Mouse (Mus musculus) c-Kit-negative CD71-positive TER-119-positive erythroid progenitor cells, embryonic 14.5 days (primary cell): ENCODE results near the gene Dnase2b.

Experiments
- DNase-seq: peaks from one replicate; pipeline ENCODE4 v3.0.0-alpha.2; 2013; ENCODE audit warnings: low read depth, low spot score

The Dnase2b gene

DNA sequence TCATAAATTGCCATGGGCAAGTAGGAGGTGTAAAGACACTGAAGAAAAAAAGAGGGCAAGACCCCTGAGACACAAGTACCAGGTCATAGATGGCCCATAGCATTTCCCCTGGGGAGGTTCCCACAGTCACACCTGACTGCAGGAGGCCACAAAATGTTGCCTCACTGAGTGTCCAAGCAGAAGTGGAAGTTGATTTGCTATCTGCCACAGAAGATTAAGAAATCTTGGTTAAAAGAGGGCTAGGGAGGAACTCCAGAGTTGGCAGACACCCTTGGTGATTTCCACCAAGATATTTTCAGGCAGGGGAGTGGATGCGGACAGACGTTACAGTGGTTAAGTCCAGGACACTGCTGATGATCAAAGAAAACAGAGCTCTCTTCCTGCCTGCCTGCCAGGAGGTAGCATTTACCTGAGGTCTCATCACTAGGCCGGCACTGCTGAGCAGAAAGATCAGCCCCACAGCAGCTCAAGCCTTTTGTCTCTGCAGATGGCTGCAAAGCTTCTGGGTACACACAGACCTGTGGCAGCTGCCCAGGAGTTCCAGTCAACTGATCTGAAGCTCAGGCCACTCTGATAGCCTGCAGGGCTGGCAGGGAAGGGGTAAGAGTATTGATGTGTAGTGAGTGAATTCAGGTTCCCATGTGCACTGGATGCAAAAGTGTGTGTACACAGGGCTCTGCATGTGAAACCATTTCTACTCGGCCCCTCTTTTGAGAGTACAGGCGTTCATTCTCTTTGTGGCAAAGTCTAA lies 1.3 kb upstream of the Dnase2b start:
- no peak for DNase-seq

- DNase-seq: no peak
Measured at GRCm38 (mm10) chr3:146611821-146612220, 3.6 kb downstream of the Dnase2b start.

GRCm38 (mm10) chr3:146611261-146611660 lies 4.1 kb downstream of the Dnase2b start:
- no peak for DNase-seq

- no peak for DNase-seq
Measured at GRCm38 (mm10) chr3:146610322-146610721, 5.1 kb downstream of the Dnase2b start.

DNA sequence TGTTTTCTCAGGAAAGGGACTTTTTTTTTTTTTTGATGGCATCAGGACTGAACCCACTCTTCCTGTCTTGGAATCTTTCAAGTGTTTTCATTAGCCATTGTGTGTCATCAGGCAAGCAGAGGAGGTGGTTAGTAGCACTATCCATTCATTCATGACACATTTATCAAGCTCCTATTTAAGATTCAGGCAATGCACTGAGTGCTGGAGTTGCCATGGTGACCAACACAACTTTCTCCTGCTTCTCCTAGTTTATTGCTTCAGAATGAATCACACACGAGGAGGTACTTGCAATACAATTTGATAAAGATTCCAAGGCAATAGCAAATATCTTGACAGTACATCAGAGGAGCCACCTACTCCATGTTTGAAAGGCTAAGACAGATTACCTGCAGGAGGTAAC lies 8.0 kb downstream of the Dnase2b start:
- no peak for DNase-seq

DNA sequence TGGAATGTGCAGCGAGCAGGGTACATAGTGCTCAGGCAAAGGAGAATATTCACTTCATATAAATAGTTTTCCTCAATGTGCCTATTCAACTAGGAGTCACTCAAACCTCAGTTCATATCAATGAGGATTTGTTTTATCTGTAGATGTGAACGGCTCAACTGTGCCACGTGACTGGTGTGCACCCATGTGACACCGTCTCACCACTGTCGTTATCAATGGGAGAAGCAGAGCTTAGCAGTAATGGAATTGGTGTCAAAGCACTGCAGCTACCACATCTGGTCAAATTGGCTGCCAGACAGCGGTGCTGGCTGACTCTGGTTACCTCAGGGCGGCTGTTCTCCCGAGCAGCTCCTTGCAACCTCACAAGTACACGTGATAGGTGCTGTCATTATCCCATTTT lies 10.7 kb downstream of the Dnase2b start:
- DNase-seq: no peak

GRCm38 (mm10) chr3:146602531-146602930 lies 12.9 kb downstream of the Dnase2b start:
- no peak for DNase-seq

DNA sequence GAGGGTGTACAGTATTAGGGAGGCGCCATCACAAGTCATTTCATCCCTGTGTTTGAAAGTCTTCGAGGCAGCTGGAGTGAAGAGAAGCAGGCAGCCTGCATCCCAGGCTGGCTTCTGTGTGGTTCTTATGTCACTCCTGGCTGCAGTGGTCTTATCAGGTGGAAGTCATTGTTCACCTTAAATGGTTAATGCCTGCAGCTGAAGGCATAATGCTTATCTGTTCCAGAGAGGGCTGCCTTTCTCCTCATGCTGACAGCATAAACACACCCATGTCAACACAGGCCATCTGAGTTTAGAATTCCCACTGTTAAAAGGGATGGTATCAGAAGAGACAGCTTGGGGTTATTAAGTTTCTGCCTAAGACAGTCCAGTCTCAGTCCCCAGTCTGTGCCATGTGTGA lies 14.2 kb downstream of the Dnase2b start:
- no peak for DNase-seq

DNA sequence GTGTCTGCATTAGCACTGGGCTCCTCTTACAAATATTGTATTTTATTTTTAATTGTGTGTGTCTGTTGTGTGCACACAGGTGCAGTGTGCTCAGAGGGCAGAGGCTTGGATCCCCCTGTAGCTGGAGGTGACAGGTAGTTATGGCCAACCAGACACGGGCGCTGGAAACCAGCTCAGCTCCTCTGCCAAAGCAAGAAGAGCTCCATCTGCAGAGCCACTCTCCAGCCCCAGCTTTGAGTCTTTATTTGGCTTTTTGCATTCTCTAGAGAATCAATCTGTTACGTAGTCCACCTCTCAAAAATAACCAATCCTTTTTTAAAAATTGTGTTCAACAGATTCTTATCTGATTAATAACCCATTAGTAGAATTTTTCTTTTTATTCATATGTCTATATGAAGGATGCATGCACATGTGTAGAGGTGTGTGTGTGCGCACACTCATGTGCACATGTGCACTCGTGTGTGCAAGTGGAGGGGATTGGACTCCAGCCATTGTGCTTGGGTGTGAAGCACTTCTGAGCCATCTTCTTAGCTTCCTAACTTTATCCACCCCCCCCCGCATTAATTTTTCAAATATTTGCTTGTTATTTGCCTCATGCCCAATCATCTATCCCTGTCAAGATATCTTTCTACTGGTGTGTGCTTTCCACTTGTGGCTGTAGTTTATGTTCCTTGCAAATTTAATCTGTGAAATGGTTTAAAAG lies 16.0 kb downstream of the Dnase2b start:
- DNase-seq: no peak

GRCm38 (mm10) chr3:146598411-146598810 lies 17.0 kb downstream of the Dnase2b start:
- DNase-seq: no peak

DNA sequence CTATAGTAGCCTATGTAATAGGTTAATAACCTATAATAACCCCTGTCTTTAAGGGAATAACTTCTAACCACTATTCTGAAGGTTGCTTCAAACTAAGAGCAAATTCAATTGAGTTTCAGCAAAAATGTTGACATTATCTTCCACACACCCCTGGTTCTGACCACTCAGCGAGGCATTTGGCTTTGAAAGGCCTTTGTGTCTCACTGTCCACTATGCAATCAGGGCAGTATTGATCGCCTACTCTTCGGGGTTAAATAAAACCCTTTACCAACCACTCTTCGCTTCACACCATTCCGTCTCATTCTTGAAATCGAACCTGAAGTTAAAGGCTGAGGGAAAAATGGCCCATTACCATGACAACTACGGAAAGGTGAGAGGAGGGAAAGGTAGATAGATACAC lies 18.5 kb downstream of the Dnase2b start:
- DNase-seq: no peak

- no peak for DNase-seq
Measured at GRCm38 (mm10) chr3:146596387-146596786, 19.0 kb downstream of the Dnase2b start.

- no peak for DNase-seq
Measured at GRCm38 (mm10) chr3:146595440-146595839, 20.0 kb downstream of the Dnase2b start.

GRCm38 (mm10) chr3:146591601-146592000 lies 23.8 kb downstream of the Dnase2b start:
- no peak for DNase-seq

- no peak for DNase-seq
Measured at GRCm38 (mm10) chr3:146591159-146591558, 24.2 kb downstream of the Dnase2b start.

DNA sequence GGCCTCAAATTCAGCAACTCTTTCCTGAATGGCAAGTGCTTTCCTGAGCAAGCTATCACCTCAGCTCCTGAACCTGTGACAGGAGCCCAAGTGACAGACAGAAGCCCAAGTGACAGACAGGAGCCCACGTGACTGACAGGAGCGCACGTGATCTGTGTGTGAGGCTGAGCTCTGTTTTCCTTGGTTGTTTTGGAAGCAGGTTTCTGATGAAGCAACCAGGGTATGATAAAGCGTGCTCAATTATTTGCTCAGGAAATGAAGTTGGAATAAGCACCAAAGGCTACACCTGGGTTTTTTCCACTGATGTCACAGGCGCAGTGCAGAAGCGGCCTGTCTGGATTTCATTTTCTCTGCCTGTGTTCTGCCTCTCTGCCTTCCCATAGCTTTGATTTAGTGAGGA lies 25.9 kb downstream of the Dnase2b start:
- no peak for DNase-seq

GRCm38 (mm10) chr3:146586616-146587015 lies 28.8 kb downstream of the Dnase2b start:
- no peak for DNase-seq

GRCm38 (mm10) chr3:146583908-146584307 lies 31.5 kb downstream of the Dnase2b start:
- no peak for DNase-seq

- DNase-seq: no peak
Measured at GRCm38 (mm10) chr3:146583478-146583877, 31.9 kb downstream of the Dnase2b start.

DNA sequence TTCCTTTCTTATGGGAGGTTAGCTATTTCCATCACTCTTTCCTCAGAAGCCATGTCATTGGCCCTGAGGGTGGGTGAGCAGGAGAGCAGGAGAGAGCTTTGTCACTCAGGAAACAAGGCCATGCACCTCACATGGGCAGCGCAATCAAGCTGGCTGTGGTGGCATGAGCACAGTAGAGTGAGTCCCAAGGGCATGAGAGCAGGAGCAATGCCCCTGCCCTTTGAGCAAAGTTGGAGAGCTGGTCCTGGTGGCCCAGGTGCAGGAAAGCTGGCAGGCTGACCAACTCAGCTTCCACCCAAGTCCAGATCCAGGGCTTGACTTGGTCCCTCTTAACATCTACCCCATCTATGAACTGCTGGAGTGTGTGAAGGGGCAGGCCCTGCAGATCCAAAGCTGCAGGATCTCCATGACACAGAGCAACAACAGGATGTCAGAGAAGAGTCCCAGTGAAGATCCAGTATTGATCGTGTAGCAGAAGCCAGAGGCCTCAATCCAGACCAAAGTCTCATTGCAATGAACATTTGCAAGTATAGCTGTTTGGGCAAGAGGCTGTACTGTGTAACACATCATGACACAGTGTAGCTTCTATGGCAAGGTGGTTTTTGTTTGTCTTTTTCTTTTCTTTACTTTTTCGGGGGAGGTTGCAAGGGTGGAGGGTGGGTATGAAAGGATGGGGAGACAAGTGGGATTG lies 35.2 kb downstream of the Dnase2b start:
- DNase-seq: no peak

DNA sequence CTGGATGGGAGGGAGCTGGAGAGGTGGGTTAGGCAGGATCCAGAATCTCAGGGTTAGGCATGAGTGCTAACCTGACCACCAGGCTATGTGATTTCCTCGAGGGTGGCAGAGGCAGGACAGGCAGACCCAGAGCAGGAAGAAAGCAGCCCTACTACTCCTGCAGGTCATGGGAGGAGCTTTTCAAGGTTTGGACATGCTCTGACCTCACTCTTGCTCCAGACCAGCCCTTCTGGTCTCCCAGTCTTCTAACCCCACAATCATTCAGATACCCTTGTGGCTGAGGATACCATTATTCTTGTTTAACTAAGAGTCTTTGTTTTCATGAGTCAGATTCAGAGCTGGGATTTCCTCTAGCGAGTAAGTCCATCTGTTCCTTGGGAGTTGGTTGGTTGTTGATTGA lies 37.8 kb downstream of the Dnase2b start:
- no peak for DNase-seq

DNA sequence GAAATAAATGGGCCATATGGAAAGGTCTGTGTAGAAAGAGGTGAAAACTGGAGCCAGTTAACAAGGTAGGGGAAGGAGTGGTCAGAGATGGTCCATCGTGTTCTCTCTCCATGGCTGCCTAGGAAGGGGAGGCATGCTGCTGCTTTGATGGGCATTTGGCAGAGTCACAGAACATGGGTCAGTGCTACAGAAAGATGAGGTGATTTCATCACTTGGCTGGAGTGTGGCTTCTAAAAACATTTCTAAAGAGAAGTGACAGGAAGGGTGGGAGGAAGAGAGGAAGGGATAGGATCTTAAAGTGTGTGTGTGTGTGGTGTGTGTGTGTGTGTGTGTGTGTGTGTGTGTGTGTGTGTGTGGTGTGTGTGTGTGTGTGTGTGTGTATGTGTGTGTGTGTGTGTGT lies 44.1 kb downstream of the Dnase2b start:
- DNase-seq: no peak

DNA sequence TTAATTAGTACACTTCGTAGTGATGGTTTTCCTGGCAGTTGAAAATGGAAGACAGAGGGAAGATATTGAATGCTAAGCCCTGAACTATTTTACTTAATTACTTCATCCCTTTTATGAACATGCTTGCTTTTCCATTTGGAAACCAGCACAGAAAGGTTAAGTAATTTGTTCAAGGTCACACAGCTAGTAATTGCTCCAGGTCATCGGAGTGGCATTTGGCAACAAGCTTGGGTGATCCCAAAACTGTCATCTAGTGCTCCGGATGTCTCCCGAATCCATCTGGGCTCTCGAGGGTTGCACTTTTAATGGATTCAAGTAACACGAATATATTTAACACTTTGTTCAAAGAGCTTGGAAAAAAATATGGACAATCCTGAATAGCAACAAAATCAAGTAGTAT lies 44.5 kb downstream of the Dnase2b start:
- DNase-seq: no peak
